Mouse (Mus musculus): Measurements from ENCODE around the gene N4bp1. TPM values are rescaled to one million over a fixed set of nuclear protein-coding genes. Genes with fewer than 3 reads are reported as not detected.

The N4bp1 gene
- polyA plus RNA-seq, 1 experiment from 2014 or later = 8.5 TPM

- 75% methylated on average over 7 of the region's 7 CpGs for WGBS
- H3K27ac ChIP-seq (ENCODE audit: poor library complexity, severe bottlenecking) = no peak overlapping the region
- H3K4me3 ChIP-seq = no peak overlapping the region
- H3K36me3 ChIP-seq = peaks cover 26% of the 10 kb centered on the region
- H3K9me3 ChIP-seq (replicated peaks) = no peaks in the 10 kb centered on the region
- no peak for ATAC-seq (ENCODE audit: insufficient number of reproducible peaks, low FRiP score)
- H3K4me1 ChIP-seq (replicated peaks) = peaks cover 36% of the 10 kb centered on the region
- H3K27me3 ChIP-seq (replicated peaks) = no peaks in the 10 kb centered on the region
- H3K9ac ChIP-seq = no peak overlapping the region
- no peak overlapping the region for H3K4me2 ChIP-seq
Measured at GRCm38 (mm10) chr8:86856248-86856647, 28.8 kb downstream of the N4bp1 start.

DNA sequence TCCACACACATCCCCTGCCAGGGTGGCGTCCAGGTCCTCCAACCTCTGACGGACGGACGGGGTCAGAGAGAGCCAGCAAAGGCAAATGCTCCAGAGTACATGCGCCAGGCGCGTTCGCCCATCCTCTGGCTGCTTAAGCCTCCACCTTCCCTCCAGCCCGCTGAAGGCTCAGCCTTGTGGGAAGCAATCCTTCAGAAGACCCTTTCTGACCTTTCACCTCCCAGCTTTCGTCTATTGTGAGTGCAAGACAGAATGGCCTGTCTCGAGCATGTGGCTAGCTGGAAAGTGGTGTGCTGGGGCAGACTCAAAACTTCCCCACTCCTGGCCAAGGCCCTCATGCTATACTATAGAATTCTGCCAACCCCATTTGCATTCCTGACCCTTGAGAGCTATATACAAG is 30.4 kb downstream of the N4bp1 start:
- Histone ChIP-seq H3K27ac (ENCODE audit: poor library complexity, severe bottlenecking) (no peak overlapping the region), H3K4me3 (no peak overlapping the region), H3K4me1 (replicated peaks) (peaks cover 31% of the 10 kb centered on the region), H3K27me3 (replicated peaks) (no peaks in the 10 kb centered on the region), H3K4me2 (no peak overlapping the region), H3K9ac (no peak overlapping the region), H3K9me3 (replicated peaks) (no peaks in the 10 kb centered on the region), H3K36me3 (peaks cover 25% of the 10 kb centered on the region)
- ATAC-seq (ENCODE audit: insufficient number of reproducible peaks, low FRiP score) = no peak
- 77% methylated on average over 11 of the region's 11 CpGs for WGBS

DNA sequence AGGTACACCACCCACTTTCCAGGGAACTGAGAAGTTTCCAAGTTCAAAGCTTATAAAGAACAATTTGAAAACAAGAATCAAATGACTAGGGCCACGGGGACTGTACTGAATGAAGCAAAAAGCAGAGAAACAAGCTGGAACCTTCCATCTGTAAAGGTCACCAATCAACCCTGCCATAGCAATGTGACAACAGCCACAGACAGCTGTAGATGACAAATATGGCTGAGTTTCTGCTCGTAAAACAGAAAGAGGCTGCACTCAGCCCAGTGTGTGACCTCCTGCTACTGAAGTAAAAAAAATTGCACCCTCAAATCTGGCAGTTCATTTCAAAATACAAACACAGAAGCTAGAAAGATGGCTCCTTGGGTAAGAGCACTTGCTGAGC is 31.1 kb downstream of the N4bp1 start:
- Histone ChIP-seq H3K27ac (ENCODE audit: poor library complexity, severe bottlenecking) (no peak overlapping the region), H3K4me1 (replicated peaks) (peaks cover 31% of the 10 kb centered on the region), H3K4me2 (no peak overlapping the region), H3K27me3 (replicated peaks) (no peaks in the 10 kb centered on the region), H3K4me3 (no peak overlapping the region), H3K36me3 (peaks cover 25% of the 10 kb centered on the region), H3K9ac (no peak overlapping the region), H3K9me3 (replicated peaks) (no peaks in the 10 kb centered on the region)
- ATAC-seq (ENCODE audit: insufficient number of reproducible peaks, low FRiP score) = no peak
- WGBS = 79% methylated on average over 2 of the region's 2 CpGs

DNA sequence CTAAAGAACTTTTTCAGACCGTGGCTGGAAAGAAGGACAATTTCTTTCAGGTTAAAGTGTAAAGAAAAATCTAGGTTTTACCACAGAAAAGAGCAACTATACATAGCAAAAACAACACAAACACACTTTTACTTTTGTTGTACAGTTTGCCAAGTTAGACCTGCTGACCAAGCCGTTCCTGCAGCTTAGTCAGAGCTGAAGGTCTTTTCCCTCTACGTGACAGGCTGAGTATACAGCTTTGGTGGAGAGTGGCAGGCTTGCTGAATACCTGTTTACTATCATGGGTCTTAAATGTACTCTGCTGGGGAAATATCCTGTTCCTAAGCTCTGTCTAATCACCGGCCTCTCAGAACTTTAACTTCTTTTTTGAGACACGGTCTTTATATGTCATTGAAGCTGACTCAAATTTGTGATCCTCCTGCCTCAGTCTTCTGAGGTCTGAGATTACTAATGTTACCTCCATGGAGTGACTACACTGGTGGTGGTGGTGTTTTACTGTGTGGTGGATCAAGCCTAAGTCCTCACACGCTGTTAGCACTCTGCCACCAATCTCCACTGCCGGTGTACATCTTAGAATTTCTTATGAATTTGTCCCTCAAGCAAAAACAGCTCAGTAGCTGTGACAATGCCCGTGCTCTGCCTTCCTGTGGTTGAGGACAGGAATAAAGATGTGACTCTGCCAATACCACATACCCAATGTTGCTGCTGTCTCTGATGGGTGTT is 31.6 kb downstream of the N4bp1 start:
- no peak overlapping the region for H3K27ac ChIP-seq (ENCODE audit: poor library complexity, severe bottlenecking)
- H3K4me2 ChIP-seq = no peak overlapping the region
- H3K9ac ChIP-seq = no peak overlapping the region
- H3K9me3 ChIP-seq (replicated peaks) = no peaks in the 10 kb centered on the region
- ATAC-seq (ENCODE audit: insufficient number of reproducible peaks, low FRiP score) = no peak
- no peaks in the 10 kb centered on the region for H3K27me3 ChIP-seq (replicated peaks)
- WGBS = 87% methylated on average over 8 of the region's 8 CpGs
- H3K4me1 ChIP-seq (replicated peaks) = peaks cover 29% of the 10 kb centered on the region
- peaks cover 26% of the 10 kb centered on the region for H3K36me3 ChIP-seq
- no peak overlapping the region for H3K4me3 ChIP-seq

- 87% methylated on average over 3 of the region's 3 CpGs for WGBS
- no peak for ATAC-seq (ENCODE audit: insufficient number of reproducible peaks, low FRiP score)
- no peak overlapping the region for H3K4me2 ChIP-seq
- no peaks in the 10 kb centered on the region for H3K9me3 ChIP-seq (replicated peaks)
- H3K27me3 ChIP-seq (replicated peaks) = no peaks in the 10 kb centered on the region
- H3K27ac ChIP-seq (ENCODE audit: poor library complexity, severe bottlenecking) = peak overlapping the region; percentile 55
- peaks cover 22% of the 10 kb centered on the region for H3K4me1 ChIP-seq (replicated peaks)
- H3K9ac ChIP-seq = 0 out of 2 replicates have a peak overlapping the region, but pooled peaks have one; percentile 44
- H3K4me3 ChIP-seq = no peak overlapping the region
- H3K36me3 ChIP-seq = peaks cover 35% of the 10 kb centered on the region
Measured at GRCm38 (mm10) chr8:86852491-86852890, 32.6 kb downstream of the N4bp1 start.

GRCm38 (mm10) chr8:86848876-86849275 is 36.2 kb downstream of the N4bp1 start:
- ATAC-seq (ENCODE audit: insufficient number of reproducible peaks, low FRiP score) = no peak
- Histone ChIP-seq H3K4me1 (replicated peaks) (peaks cover 11% of the 10 kb centered on the region), H3K4me3 (no peak overlapping the region), H3K9ac (no peak overlapping the region), H3K4me2 (no peak overlapping the region), H3K36me3 (peaks cover 61% of the 10 kb centered on the region), H3K9me3 (replicated peaks) (no peaks in the 10 kb centered on the region), H3K27ac (ENCODE audit: poor library complexity, severe bottlenecking) (no peak overlapping the region), H3K27me3 (replicated peaks) (no peaks in the 10 kb centered on the region)
- 88% methylated on average over 5 of the region's 5 CpGs for WGBS

DNA sequence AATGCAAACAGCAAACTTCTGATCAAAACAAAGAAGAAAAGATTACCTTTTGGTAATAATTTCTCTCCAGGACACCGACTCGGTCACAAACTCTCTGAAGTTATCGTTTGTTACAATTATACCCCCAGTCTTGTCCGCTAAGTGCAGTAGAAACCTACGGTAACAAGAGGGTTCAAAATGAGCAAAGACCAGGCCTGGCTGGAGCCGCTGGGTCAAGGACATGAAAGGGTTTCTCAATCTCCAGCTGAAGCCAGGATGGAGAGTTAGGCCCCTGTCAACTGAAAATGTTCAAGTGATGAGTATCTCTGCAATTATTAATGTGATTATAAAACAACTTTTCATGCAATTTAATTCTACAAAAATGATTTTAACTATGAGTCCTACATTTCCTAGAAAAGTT is 36.7 kb downstream of the N4bp1 start:
- Histone ChIP-seq H3K9me3 (replicated peaks) (no peaks in the 10 kb centered on the region), H3K4me3 (no peak overlapping the region), H3K4me1 (replicated peaks) (peaks cover 11% of the 10 kb centered on the region), H3K9ac (no peak overlapping the region), H3K27ac (ENCODE audit: poor library complexity, severe bottlenecking) (no peak overlapping the region), H3K4me2 (no peak overlapping the region), H3K27me3 (replicated peaks) (no peaks in the 10 kb centered on the region), H3K36me3 (peaks cover 65% of the 10 kb centered on the region)
- WGBS = 90% methylated on average over 6 of the region's 6 CpGs
- ATAC-seq (ENCODE audit: insufficient number of reproducible peaks, low FRiP score) = no peak

DNA sequence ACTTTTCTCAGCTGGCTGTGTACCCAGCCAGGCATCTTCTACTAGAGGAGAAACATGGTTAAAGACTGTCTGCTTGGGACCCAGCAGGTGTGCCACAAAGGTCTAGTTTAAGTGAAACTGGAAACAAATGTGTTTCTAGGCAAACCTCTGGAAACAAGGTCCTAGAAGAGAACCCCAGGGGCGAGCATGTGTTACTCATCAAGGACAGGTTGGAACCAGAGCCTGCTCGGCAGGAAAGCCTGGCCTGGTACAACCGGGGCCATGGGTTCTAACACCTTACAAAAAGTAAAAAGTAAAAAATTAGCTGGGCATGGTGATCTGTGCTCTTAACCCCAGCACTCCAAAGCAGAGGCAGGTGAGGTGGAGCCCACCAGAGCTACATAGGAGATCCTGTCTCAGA is 38.0 kb downstream of the N4bp1 start:
- Histone ChIP-seq H3K9ac (no peak overlapping the region), H3K4me3 (no peak overlapping the region), H3K4me1 (replicated peaks) (peaks cover 3% of the 10 kb centered on the region), H3K4me2 (no peak overlapping the region), H3K27me3 (replicated peaks) (no peaks in the 10 kb centered on the region), H3K9me3 (replicated peaks) (no peaks in the 10 kb centered on the region), H3K36me3 (peaks cover 79% of the 10 kb centered on the region), H3K27ac (ENCODE audit: poor library complexity, severe bottlenecking) (no peak overlapping the region)
- WGBS = 88% methylated on average over 3 of the region's 3 CpGs
- ATAC-seq (ENCODE audit: insufficient number of reproducible peaks, low FRiP score) = no peak

GRCm38 (mm10) chr8:86845875-86846274 is 39.2 kb downstream of the N4bp1 start:
- Histone ChIP-seq H3K9ac (no peak overlapping the region), H3K27ac (ENCODE audit: poor library complexity, severe bottlenecking) (no peak overlapping the region), H3K9me3 (replicated peaks) (no peaks in the 10 kb centered on the region), H3K4me1 (replicated peaks) (no peaks in the 10 kb centered on the region), H3K27me3 (replicated peaks) (no peaks in the 10 kb centered on the region), H3K36me3 (peaks cover 84% of the 10 kb centered on the region), H3K4me2 (no peak overlapping the region), H3K4me3 (no peak overlapping the region)
- 87% methylated on average over 5 of the region's 5 CpGs for WGBS
- no peak for ATAC-seq (ENCODE audit: insufficient number of reproducible peaks, low FRiP score)

DNA sequence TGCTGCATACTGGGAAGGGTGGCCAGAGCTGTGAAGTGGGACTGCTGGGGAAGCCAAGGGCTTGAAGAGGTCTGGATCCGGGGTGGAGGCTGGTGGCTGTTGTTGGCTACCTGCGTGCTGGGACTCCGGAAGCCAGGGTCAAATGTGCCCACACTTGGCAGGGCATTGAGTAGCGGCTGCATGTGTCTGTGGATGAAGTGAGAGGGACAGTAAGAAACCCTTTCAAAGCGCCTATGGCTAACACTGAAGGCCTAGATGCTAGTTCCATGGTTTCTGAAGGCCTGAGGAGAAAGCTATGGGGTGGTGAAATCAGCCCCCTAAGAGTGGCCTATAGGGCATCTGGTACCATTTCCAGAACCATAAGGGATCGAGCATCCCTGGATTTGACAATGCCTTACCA is 40.2 kb downstream of the N4bp1 start:
- no peak overlapping the region for H3K9ac ChIP-seq
- no peak overlapping the region for H3K4me3 ChIP-seq
- H3K4me2 ChIP-seq = no peak overlapping the region
- ATAC-seq (ENCODE audit: insufficient number of reproducible peaks, low FRiP score) = no peak
- 92% methylated on average over 6 of the region's 6 CpGs for WGBS
- peaks cover 84% of the 10 kb centered on the region for H3K36me3 ChIP-seq
- H3K27ac ChIP-seq (ENCODE audit: poor library complexity, severe bottlenecking) = peak overlapping the region; percentile 3; the same call in 1 of the 2 replicates
- H3K4me1 ChIP-seq (replicated peaks) = no peaks in the 10 kb centered on the region
- H3K9me3 ChIP-seq (replicated peaks) = no peaks in the 10 kb centered on the region
- H3K27me3 ChIP-seq (replicated peaks) = no peaks in the 10 kb centered on the region

GRCm38 (mm10) chr8:86843896-86844295 is 41.2 kb downstream of the N4bp1 start:
- H3K27me3 ChIP-seq (replicated peaks) = no peaks in the 10 kb centered on the region
- no peaks in the 10 kb centered on the region for H3K9me3 ChIP-seq (replicated peaks)
- WGBS = 58% methylated on average over 8 of the region's 8 CpGs
- no peak overlapping the region for H3K9ac ChIP-seq
- ATAC-seq (ENCODE audit: insufficient number of reproducible peaks, low FRiP score) = no peak; the same call in 1 of the 2 replicates
- peaks cover 88% of the 10 kb centered on the region for H3K36me3 ChIP-seq
- H3K4me1 ChIP-seq (replicated peaks) = no peaks in the 10 kb centered on the region
- no peak overlapping the region for H3K27ac ChIP-seq (ENCODE audit: poor library complexity, severe bottlenecking)
- H3K4me3 ChIP-seq = no peak overlapping the region
- no peak overlapping the region for H3K4me2 ChIP-seq
